Mouse (Mus musculus): ENCODE measurements around the gene Tsen34.
"Not testable (repeated sequence)": the region's sequence is repeated elsewhere in the genome, so short reads cannot be mapped to it uniquely, and the experiment has no call there.

Gene Tsen34

GRCm38 (mm10) chr7:3720268-3720667, 27.6 kb downstream of the Tsen34 start, which contains the start of gene Pirb:
Gene Pirb (minus strand): TSS chr7:3720391.
- not testable (repeated sequence) for DNase-seq (ENCODE audit: low read depth, low spot score)

DNA sequence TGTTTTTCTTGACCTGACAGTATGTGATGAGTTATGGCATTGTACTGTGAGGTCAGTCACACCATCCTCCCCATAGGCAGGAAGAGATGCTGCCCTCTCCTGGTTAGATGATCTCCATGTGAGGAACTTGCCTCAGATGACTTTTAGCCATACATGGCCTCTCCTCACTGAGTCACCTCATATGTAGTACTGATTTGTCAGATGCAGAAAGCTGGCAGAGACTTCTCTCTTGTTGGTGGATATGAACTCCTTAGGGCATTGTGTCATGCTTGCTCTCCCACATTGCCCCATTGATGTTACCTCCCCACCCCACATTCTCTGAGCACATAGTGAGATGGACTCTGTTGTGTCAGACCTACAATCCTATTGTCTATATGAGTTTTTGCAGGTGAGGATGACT, 32.8 kb downstream of the Tsen34 start:
- not testable (repeated sequence) for DNase-seq (ENCODE audit: low read depth, low spot score)

GRCm38 (mm10) chr7:3732675-3733074, 40.0 kb downstream of the Tsen34 start:
- DNase-seq (ENCODE audit: low read depth, low spot score) = not testable (repeated sequence)
